Mouse (Mus musculus) testis, adult 2 months (tissue): ENCODE measurements around the gene Cyb5r3.

ENCODE experiments used
- CTCF ChIP-seq: fragments of 200-500 bp; IDR thresholded peaks from 2 replicates; pipeline ENCODE4 v1.5.1; 2012; ENCODE audit warnings: low read depth, mild to moderate bottlenecking, inconsistent platforms, low read length, moderate library complexity; ENCODE audit not compliant: control insufficient read depth, insufficient read depth, insufficient replicate concordance
- POLR2A ChIP-seq: fragments of 200-500 bp; IDR thresholded peaks from 2 replicates; pipeline ENCODE4 v1.6.1; 2012; ENCODE audit warnings: low read depth, mild to moderate bottlenecking, inconsistent platforms, low read length, moderate library complexity; ENCODE audit not compliant: control insufficient read depth

DNA sequence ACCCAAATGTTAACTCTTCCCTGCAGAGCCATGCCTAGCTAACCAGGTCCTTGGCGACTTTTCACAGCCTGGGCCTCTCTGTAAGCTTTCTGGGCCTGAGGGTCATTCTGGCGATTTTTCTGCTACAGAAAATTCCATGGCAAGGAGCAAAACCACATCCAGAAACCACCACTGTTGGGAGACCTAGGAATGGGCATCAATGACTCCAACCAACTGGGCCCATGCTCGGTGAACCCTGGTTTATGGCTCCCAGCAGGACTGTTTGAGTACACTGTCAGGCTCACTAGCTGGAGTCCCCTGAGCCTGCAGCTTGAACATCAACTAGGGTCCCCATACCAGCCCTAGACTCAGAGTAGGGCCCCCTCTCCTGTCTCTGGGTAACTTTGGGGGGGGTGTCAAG is 4.1 kb downstream of the Cyb5r3 start:
- no peak for TF ChIP-seq POLR2A
- TF ChIP-seq CTCF = no peak
